Mouse (Mus musculus) midbrain, embryonic 16.5 days (tissue): ENCODE measurements around the gene Ccdc50. TPM values are rescaled to one million over a fixed set of nuclear protein-coding genes. Genes with fewer than 3 reads are reported as not detected.

Source experiments
- ATAC-seq: fragments of 200-750 bp; cut with Nextera tagmentation; 2 replicates; pipeline ENCODE4 v1.8.0; 2017; ENCODE audit warnings: moderate TSS enrichment
- H3K27ac ChIP-seq: fragments of 300-500 bp; sonication (generic); 2 replicates; pipeline ENCODE4 v1.5.1; 2014; ENCODE audit warnings: mild to moderate bottlenecking, low read length, mixed read lengths
- H3K27me3 ChIP-seq: fragments of 300-500 bp; sonication (generic); 2 replicates; pipeline ENCODE4 v1.6.1; 2014; ENCODE audit warnings: low read depth, low read length, mixed read lengths; ENCODE audit not compliant: control insufficient read depth, insufficient read depth
- H3K36me3 ChIP-seq: fragments of 300-500 bp; sonication (generic); 2 replicates; pipeline ENCODE4 v1.6.1; 2014; ENCODE audit warnings: mild to moderate bottlenecking, low read length, moderate library complexity, mixed read lengths; ENCODE audit not compliant: control insufficient read depth, insufficient read depth
- H3K4me1 ChIP-seq: fragments of 300-500 bp; sonication (generic); 2 replicates; pipeline ENCODE4 v1.6.1; 2014; ENCODE audit warnings: mild to moderate bottlenecking, low read length, mixed read lengths; ENCODE audit not compliant: control insufficient read depth, insufficient read depth
- H3K4me2 ChIP-seq: fragments of 300-500 bp; sonication (generic); 2 replicates; pipeline ENCODE4 v1.6.1; 2014; ENCODE audit warnings: mild to moderate bottlenecking, low read length, mixed read lengths
- H3K4me3 ChIP-seq: fragments of 300-500 bp; sonication (generic); 2 replicates; pipeline ENCODE4 v1.5.1; 2014; ENCODE audit warnings: low read depth, mild to moderate bottlenecking, low read length, moderate library complexity, mixed read lengths
- H3K9ac ChIP-seq: fragments of 300-500 bp; sonication (generic); 2 replicates; pipeline ENCODE4 v1.6.1; 2014; ENCODE audit warnings: low read depth, low read length, mixed read lengths
- H3K9me3 ChIP-seq: fragments of 300-500 bp; sonication (generic); replicated peaks from 2 replicates; pipeline ENCODE4 v1.6.1; 2014; ENCODE audit warnings: mild to moderate bottlenecking, low read length, mixed read lengths; ENCODE audit not compliant: control insufficient read depth, poor library complexity, severe bottlenecking
- WGBS: fragments of 180-500 bp; shearing (Covaris S2); extraction: QIAGEN DNeasy Blood & Tissue Kit; methylation state at CpG from one replicate; pipeline ENCODE4 v1.1.7; 2014; 5-methylcytosine and 5-hydroxymethylcytosine counted together
- polyA plus RNA-seq: library from polyadenylated mRNA; unstranded; fragments of >200 nt; fragmentation: Nextera tagmentation; extraction: Ambion mirVana; gene quantifications from 2 replicates; pipeline ENCODE4 v1.2.1, GENCODE M21; 2015

The Ccdc50 gene
- polyA plus RNA-seq, 1 experiment from 2014 or later = 42.3 TPM

DNA sequence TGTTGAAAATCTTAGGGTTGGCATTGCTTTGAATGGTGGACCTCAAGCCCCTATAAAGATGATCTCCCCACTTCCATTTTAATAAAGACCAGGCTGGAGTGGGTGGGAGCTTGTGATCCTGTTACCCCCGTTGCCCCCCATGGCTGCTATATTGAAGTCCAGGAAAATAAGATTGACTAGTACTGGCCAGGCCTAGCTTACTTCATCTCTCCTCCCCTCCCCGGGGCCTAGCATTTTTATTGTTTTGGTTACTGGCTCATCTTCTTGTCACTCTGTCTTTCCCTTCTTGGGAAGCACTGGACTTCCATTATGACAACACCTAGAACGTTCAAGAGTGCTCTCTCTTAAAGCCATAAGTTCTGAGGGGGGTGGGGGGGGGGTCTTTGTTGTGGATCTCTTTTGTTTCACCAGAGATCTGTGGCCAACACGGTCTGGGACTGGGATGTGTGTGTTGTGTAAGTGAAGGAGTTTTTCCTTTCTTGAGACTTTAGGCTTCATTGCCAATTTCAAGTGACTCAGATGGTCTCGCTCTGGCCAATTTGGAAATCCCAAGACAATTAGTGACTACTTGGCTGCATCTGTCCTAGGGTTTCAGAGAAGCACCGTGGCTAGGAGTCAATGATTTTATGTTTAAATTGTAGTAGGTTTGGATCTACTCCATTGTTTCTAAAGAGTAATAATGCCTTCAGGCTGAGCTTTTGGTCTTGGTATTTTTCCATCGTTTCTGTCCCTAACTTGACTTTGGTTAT, 1.0 kb downstream of the Ccdc50 start:
- WGBS = 20% methylated on average over 7 of the region's 7 CpGs
- ATAC-seq = peak; percentile 16
- H3K9ac ChIP-seq = peak overlapping the region; percentile 99
- no peaks in the 10 kb centered on the region for H3K27me3 ChIP-seq
- peak overlapping the region; percentile 66 for H3K4me3 ChIP-seq
- no peaks in the 10 kb centered on the region for H3K9me3 ChIP-seq
- H3K4me1 ChIP-seq = peaks cover 38% of the 10 kb centered on the region
- no peaks in the 10 kb centered on the region for H3K36me3 ChIP-seq
- peak overlapping the region; percentile 94 for H3K27ac ChIP-seq
- peak overlapping the region; percentile 73 for H3K4me2 ChIP-seq

DNA sequence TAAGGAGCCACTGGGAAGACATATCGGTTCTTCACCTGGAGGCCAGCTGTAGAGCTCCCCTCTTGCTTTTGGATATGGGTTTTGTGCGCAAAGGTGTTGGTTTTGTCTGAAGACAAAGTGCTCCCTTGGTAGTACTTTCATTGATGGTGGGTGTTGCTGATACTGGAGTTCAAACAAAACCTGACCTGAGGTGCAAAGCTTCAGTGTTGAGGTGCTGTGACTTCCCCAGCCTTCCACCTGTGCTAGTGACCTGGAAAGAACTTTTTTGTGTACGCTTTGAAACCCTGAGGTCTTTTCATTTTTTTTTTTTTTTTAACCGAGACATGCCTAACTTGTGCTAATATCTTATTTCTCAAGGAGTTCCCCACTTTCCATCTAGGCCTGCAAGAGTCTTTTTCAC, 1.6 kb downstream of the Ccdc50 start:
- H3K9ac ChIP-seq = peak overlapping the region; percentile 99
- no peaks in the 10 kb centered on the region for H3K27me3 ChIP-seq
- no peaks in the 10 kb centered on the region for H3K36me3 ChIP-seq
- H3K4me2 ChIP-seq = peak overlapping the region; percentile 73
- H3K4me1 ChIP-seq = peaks cover 38% of the 10 kb centered on the region
- no peak for ATAC-seq
- 89% methylated on average over 4 of the region's 4 CpGs for WGBS
- peak overlapping the region; percentile 66 for H3K4me3 ChIP-seq
- H3K9me3 ChIP-seq = no peaks in the 10 kb centered on the region
- no peak overlapping the region for H3K27ac ChIP-seq

DNA sequence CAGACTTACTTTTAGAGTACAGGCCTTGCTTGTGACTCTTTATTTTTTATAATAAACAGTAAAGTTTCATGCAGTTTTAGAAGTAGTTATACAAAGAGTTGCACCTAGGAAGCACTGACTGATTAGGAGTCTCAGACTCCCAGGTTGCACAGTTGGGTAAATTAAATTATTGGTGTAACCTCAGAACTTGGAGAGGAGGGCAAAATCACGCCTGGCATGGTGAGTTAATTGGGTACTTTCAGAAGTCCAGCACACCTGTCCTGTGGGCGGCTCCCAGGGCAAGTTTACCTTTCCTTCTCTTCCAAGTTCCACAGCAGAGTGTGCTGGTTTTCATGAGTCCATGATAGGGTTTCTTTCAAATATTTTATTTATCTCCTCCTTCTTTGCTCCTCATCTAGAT, 3.2 kb downstream of the Ccdc50 start:
- H3K36me3 ChIP-seq = no peaks in the 10 kb centered on the region
- H3K27me3 ChIP-seq = no peaks in the 10 kb centered on the region
- no peak overlapping the region for H3K9ac ChIP-seq
- no peaks in the 10 kb centered on the region for H3K9me3 ChIP-seq
- no peak for ATAC-seq
- 87% methylated on average over 2 of the region's 2 CpGs for WGBS
- H3K4me3 ChIP-seq = no peak overlapping the region
- 0 out of 2 replicates have a peak overlapping the region, but pooled peaks have one; percentile 0 for H3K4me2 ChIP-seq
- H3K27ac ChIP-seq = no peak overlapping the region
- peaks cover 38% of the 10 kb centered on the region for H3K4me1 ChIP-seq

DNA sequence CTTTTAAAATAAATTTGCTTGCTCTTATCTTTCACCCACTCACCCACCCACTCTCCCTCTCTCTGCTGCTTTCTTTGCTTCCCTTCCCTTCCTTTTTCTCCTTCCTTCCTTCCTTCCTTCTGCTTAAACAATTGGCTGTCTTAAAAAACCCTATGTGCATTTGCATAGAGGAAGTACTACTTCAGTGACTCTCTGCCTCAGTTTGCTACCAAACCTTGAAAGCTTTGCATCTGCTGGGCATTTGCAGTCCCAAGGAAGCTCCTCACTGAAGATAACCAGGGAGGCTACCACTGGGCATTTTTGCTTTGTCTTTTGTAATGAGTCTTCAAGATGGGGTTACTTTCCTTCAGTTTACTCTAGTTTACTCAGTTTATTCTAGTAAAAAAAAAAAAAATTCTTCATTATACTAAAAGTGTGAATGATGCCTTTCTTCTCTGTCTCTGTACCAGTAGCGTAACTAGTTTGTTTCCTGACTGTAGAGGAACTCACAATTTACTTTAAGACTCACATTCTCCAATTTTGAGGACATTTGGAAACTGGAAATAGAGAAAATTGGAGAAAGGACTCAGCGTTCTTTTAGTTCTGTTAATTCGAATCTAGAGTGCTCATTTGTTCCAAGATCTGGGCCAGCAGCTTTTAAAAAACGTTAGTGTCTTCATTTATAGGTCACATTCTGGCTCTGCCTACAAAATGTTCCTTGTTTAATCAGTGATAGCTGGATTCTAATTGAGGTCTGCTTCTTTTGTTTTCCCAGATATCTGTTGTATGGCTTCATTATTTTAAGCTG, 6.8 kb downstream of the Ccdc50 start:
- Histone ChIP-seq H3K9ac (no peak overlapping the region), H3K4me3 (no peak overlapping the region), H3K4me1 (peaks cover 24% of the 10 kb centered on the region), H3K9me3 (no peaks in the 10 kb centered on the region), H3K27ac (no peak overlapping the region), H3K36me3 (no peaks in the 10 kb centered on the region), H3K4me2 (no peak overlapping the region), H3K27me3 (no peaks in the 10 kb centered on the region)
- ATAC-seq = no peak
- WGBS = 96% methylated on average over 4 of the region's 4 CpGs

DNA sequence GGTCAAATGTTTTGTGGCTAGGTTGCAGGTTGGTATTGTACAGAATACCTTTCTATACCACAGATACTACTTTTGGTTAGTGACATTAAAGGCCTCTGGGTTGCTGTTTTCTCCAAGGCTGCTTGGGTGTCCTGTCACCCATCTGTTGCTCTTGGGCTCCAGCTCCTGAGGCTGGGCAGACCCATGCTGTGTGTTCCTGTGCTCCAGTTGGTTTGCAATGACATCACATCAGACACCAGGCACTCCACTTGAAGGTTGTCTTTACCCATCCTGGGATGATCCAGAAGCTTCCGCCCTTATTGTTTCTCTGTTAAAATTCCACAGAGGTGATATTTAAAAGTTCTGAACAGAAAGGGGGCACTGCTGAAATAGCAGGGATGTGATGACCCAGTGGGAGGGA, 8.3 kb downstream of the Ccdc50 start:
- H3K9me3 ChIP-seq = no peaks in the 10 kb centered on the region
- no peak overlapping the region for H3K4me3 ChIP-seq
- no peaks in the 10 kb centered on the region for H3K27me3 ChIP-seq
- no peak overlapping the region for H3K4me2 ChIP-seq
- H3K4me1 ChIP-seq = peaks cover 10% of the 10 kb centered on the region
- ATAC-seq = no peak
- no peak overlapping the region for H3K27ac ChIP-seq
- no peak overlapping the region for H3K9ac ChIP-seq
- 95% methylated on average over 1 of the region's 1 CpGs for WGBS
- H3K36me3 ChIP-seq = no peaks in the 10 kb centered on the region

DNA sequence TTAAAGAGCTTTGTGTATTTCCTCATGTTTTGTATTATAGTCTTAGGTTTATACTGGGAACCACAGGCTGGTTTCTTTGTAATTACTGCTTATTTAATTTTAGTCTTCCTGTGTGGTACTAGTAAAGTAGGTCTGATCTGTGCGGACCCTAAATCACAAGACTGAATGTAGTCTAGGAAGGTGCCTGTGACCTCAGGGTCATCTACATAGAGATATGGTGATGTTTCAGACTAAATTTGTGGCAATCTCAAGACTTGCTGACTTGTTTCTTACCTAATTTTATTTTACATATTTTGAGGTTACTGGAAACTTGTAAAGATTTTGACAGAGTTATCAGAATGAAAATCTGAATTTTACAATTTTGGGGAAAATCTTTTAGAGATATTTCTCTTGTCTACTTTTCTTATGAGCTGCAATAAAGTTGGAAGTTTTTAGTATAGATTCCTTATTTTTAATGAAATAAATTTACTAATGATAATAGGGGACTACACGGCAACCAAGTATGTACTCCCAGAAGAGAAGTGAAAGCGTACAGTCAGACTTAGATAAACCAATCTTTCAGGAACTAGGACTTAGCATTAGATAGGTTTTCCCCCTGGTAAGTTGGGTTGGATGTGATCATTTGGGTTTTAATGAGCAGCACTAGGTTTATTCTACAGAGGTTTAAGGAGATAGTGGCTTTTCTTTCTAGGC, 10.5 kb downstream of the Ccdc50 start:
- H3K4me2 ChIP-seq = no peak overlapping the region
- WGBS = 96% methylated on average over 3 of the region's 3 CpGs

DNA sequence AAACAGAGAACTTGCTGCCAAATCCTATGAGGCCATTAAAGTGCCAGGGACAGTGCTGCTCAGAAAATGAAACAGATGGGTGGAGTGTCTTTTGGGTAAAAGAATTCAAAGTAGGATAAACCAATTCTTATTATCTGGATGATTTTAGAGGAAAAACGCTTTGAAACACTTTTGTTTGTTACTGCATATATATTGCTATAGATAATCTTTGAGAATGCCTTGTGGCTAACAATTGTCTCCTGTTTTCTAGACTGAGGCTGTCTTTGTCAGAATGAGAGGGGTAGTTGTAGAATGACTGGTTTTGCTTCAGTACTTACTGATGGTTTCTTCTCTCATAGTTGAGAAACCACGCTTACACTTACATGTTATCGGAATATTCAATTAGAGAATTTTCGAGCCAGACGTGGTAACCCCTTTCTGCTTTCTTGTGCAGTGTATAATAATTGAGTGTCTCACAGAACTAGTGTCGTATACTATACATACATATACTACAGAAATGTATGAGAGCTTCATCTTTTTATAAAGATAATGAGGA, 11.1 kb downstream of the Ccdc50 start:
- WGBS = 92% methylated on average over 6 of the region's 6 CpGs
- ATAC-seq = no peak

More for the DNA sequence above, 10.5 kb downstream of the Ccdc50 start:
- Histone ChIP-seq H3K4me1 (no peaks in the 10 kb centered on the region), H3K4me3 (no peak overlapping the region), H3K9ac (no peak overlapping the region), H3K9me3 (no peaks in the 10 kb centered on the region), H3K36me3 (no peaks in the 10 kb centered on the region), H3K27ac (no peak overlapping the region), H3K27me3 (no peaks in the 10 kb centered on the region)
- ATAC-seq = no peak

DNA sequence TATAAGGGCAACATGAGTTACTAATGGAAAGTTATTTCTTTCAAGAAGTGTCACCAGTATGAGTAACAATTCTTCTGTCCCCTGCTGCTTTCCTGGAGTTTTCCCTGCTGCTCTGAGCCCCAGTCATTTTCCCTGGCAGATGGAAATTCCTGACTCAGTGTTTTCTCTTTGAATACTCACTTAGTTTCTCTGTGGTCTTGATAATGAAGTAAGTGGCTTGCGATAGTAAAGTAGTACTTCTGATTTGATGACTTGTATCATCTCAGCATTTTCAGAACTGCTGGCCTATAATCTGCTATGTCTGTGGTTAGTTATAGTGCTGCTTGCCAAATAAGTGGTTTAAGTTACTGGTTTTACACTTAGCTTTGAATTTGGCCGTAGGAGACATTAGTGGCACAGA, 12.9 kb downstream of the Ccdc50 start:
- H3K27me3 ChIP-seq = no peaks in the 10 kb centered on the region
- no peak overlapping the region for H3K9ac ChIP-seq
- H3K36me3 ChIP-seq = 0 out of 2 replicates have a peak, but pooled peaks cover under 1% of the 10 kb centered on the region
- 88% methylated on average over 2 of the region's 2 CpGs for WGBS
- H3K4me3 ChIP-seq = no peak overlapping the region
- no peak overlapping the region for H3K4me2 ChIP-seq
- no peaks in the 10 kb centered on the region for H3K9me3 ChIP-seq
- no peak for ATAC-seq
- H3K27ac ChIP-seq = no peak overlapping the region
- no peaks in the 10 kb centered on the region for H3K4me1 ChIP-seq

More for the DNA sequence above, 11.1 kb downstream of the Ccdc50 start:
- H3K27me3 ChIP-seq = no peaks in the 10 kb centered on the region
- no peak overlapping the region for H3K9ac ChIP-seq
- H3K4me3 ChIP-seq = no peak overlapping the region
- no peak overlapping the region for H3K27ac ChIP-seq
- H3K4me1 ChIP-seq = no peaks in the 10 kb centered on the region
- H3K9me3 ChIP-seq = no peaks in the 10 kb centered on the region
- no peaks in the 10 kb centered on the region for H3K36me3 ChIP-seq
- H3K4me2 ChIP-seq = no peak overlapping the region
